ENCODE assay signal across 29 mouse cellular contexts in the genomic region with DNA sequence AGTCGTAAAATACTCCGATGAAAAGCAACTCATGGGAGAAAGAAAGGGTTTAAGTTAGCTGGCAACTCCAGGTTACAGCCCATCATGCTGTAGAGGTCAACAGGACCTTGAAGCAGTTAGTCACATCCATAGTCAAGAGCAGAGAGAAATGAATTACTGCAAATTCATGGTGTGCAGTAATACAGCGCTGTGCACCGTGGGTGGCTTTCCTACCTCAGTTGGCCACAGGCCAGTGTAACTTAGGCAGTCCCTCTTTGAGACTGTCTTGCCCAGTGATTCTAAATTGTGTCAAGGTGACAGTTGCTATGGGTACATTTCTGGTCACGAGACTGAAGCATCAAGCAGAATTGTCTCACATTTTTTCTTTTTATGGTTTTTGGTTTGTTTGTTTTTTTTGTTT.
DNase-seq lines count a peak whose midpoint lies in the region; ATAC-seq lines count a peak whose summit lies in the region.
"Had no signal": no experiment of that assay in that cellular context is flagged by ENCODE, and none has a peak within 500 bp of the region (broad histone marks: within the 10 kb centered on the region; RNA-seq: fewer than 3 reads in every experiment).

No protein-coding gene starts in this region.

- H3K27ac ChIP-seq in kidney, embryonic 16.5 days (ENCODE audit: low read length) = no peak overlapping the region
- no peak overlapping the region for H3K27ac ChIP-seq in limb, embryonic 10.5 days
- H3K27ac ChIP-seq: embryonic facial prominence, embryonic 10.5 days; embryonic facial prominence, embryonic 13.5 days; forebrain, embryonic 12.5 days; forebrain, embryonic 15.5 days; heart, embryonic 13.5 days; hindbrain, embryonic 14.5 days; hindbrain, postnatal 0 days had no signal

- no peaks in the 10 kb centered on the region for H3K36me3 ChIP-seq in kidney, embryonic 16.5 days (ENCODE audit: insufficient read depth, low read length)
- no peaks in the 10 kb centered on the region for H3K36me3 ChIP-seq in limb, embryonic 10.5 days
- H3K36me3 ChIP-seq: embryonic facial prominence, embryonic 10.5 days; embryonic facial prominence, embryonic 13.5 days; forebrain, embryonic 12.5 days; forebrain, embryonic 15.5 days; heart, embryonic 13.5 days had no signal

- no peak overlapping the region for H3K9ac ChIP-seq in kidney, embryonic 16.5 days (replicated peaks; ENCODE audit: low read length)
- H3K9ac ChIP-seq: embryonic facial prominence, embryonic 13.5 days; forebrain, embryonic 12.5 days; forebrain, embryonic 15.5 days; heart, embryonic 13.5 days; hindbrain, embryonic 14.5 days had no signal

- H3K27me3 ChIP-seq in kidney, embryonic 16.5 days (ENCODE audit: insufficient read depth, low read length) = no peaks in the 10 kb centered on the region
- no peaks in the 10 kb centered on the region for H3K27me3 ChIP-seq in limb, embryonic 10.5 days (ENCODE audit: low read depth, poor library complexity, severe bottlenecking)
- H3K27me3 ChIP-seq: CH12.LX; embryonic facial prominence, embryonic 13.5 days; forebrain, embryonic 12.5 days; forebrain, embryonic 15.5 days; heart, embryonic 13.5 days had no signal

- no peak overlapping the region for H3K4me3 ChIP-seq in kidney, embryonic 16.5 days (ENCODE audit: low read length)
- no peak overlapping the region for H3K4me3 ChIP-seq in limb, embryonic 10.5 days
- H3K4me3 ChIP-seq: embryonic facial prominence, embryonic 10.5 days; embryonic facial prominence, embryonic 13.5 days; erythroblast, embryonic 14.5 days; forebrain, embryonic 12.5 days; forebrain, embryonic 15.5 days; heart, embryonic 13.5 days had no signal

- no peaks in the 10 kb centered on the region for H3K4me1 ChIP-seq in kidney, embryonic 16.5 days (ENCODE audit: insufficient read depth, low read length)
- no peaks in the 10 kb centered on the region for H3K4me1 ChIP-seq in limb, embryonic 10.5 days
- H3K4me1 ChIP-seq: embryonic facial prominence, embryonic 13.5 days; forebrain, embryonic 12.5 days; forebrain, embryonic 15.5 days; heart, embryonic 13.5 days had no signal

- no peaks in the 10 kb centered on the region for H3K9me3 ChIP-seq in kidney, embryonic 16.5 days (ENCODE audit: low read length)
- H3K9me3 ChIP-seq in limb, embryonic 10.5 days (replicated peaks) = no peaks in the 10 kb centered on the region
- H3K9me3 ChIP-seq: embryonic facial prominence, embryonic 10.5 days; embryonic facial prominence, embryonic 13.5 days; forebrain, embryonic 12.5 days; forebrain, embryonic 15.5 days; heart, embryonic 13.5 days had no signal

- DNase-seq in ES-CJ7 (ENCODE audit: low read depth, low spot score) (peak; percentile 2), adipocyte (ENCODE audit: low spot score) (no peak)
- DNase-seq in adrenal gland, adult 2 months = peak; percentile 74
- peak; percentile 42 for DNase-seq in adrenal gland, postnatal 14 days
- DNase-seq in limb, embryonic 10.5 days (ENCODE audit: low spot score) = no peak
- DNase-seq: B cell, adult 2 months; cerebellum, adult 11-12 months; cerebellum, adult 8-10 months; cerebellum, postnatal 10 days; cerebellum, postnatal 36 days; embryo, embryonic 11 days; gastrocnemius, postnatal 25 days; heart, adult 18-20 months; heart, postnatal 14 days; heart, postnatal 4 days; kidney, adult 18-20 months had no signal

- WGBS in kidney, embryonic 16.5 days = 72% methylated on average over 5 of the region's 5 CpGs
- WGBS in limb, embryonic 10.5 days = 89% methylated on average over 5 of the region's 5 CpGs

- no peak for ATAC-seq in kidney, embryonic 16.5 days (ENCODE audit: low FRiP score, low TSS enrichment)
- ATAC-seq: activated CD4-positive, CD25-positive, alpha-beta regulatory T cell, adult 4 months; forebrain, embryonic 15.5 days; hindbrain, postnatal 0 days; inflammation-experienced regulatory T-cells, adult 6 months; intestine, embryonic 16.5 days had no signal

- H3K4me2 ChIP-seq in kidney, embryonic 16.5 days (replicated peaks; ENCODE audit: low read depth, low read length) = no peak overlapping the region
- H3K4me2 ChIP-seq: embryonic facial prominence, embryonic 13.5 days; forebrain, embryonic 12.5 days; forebrain, embryonic 15.5 days; heart, embryonic 13.5 days; hindbrain, embryonic 14.5 days had no signal

Comparison
In these comparisons a context has a peak if more than half of its experiments do, and no peak if none do; other contexts are left out.
1. DNase-seq: peak in ES-CJ7 (single experiment), adrenal gland, adult 2 months (single experiment) and adrenal gland, postnatal 14 days (single experiment); none in limb, embryonic 10.5 days (single experiment) and adipocyte (single experiment).